Mouse (Mus musculus) midbrain, embryonic 14.5 days (tissue): ENCODE data around the gene Oxct1. TPM values are rescaled to one million over a fixed set of nuclear protein-coding genes. Genes with fewer than 3 reads are reported as not detected.
A peak's percentile ranks its signal among the peaks of the same experiment; 100 is the strongest.

ENCODE experiments used
- ATAC-seq: fragments of 200-750 bp; cut with Nextera tagmentation; 2 replicates; pipeline ENCODE4 v1.8.0; 2017; ENCODE audit warnings: moderate number of reproducible peaks, moderate library complexity; ENCODE audit not compliant: low FRiP score, low TSS enrichment
- DNase-seq: peaks from one replicate; pipeline ENCODE4 v3.0.0-alpha.2; 2015
- H3K27ac ChIP-seq: fragments of 300-500 bp; sonication (generic); replicated peaks from 2 replicates; pipeline ENCODE4 v1.5.1; 2014; ENCODE audit warnings: mild to moderate bottlenecking, low read depth, low read length, moderate library complexity
- H3K27me3 ChIP-seq: fragments of 300-500 bp; sonication (generic); 2 replicates; pipeline ENCODE4 v1.6.1; 2014; ENCODE audit warnings: low read length, control low read depth, mixed read lengths; ENCODE audit not compliant: control insufficient read depth, insufficient read depth
- H3K36me3 ChIP-seq: fragments of 300-500 bp; sonication (generic); 2 replicates; pipeline ENCODE4 v1.6.1; 2014; ENCODE audit warnings: low read length, control low read depth; ENCODE audit not compliant: control insufficient read depth, insufficient read depth
- H3K4me1 ChIP-seq: fragments of 300-500 bp; sonication (generic); 2 replicates; pipeline ENCODE4 v1.6.1; 2014; ENCODE audit warnings: mild to moderate bottlenecking, antibody characterized with exemption, low read length, control low read depth; ENCODE audit not compliant: control insufficient read depth, insufficient read depth
- H3K4me2 ChIP-seq: fragments of 300-500 bp; sonication (generic); 2 replicates; pipeline ENCODE4 v1.6.1; 2014; ENCODE audit warnings: mild to moderate bottlenecking, low read length, moderate library complexity
- H3K4me3 ChIP-seq: fragments of 300-500 bp; sonication (generic); replicated peaks from 2 replicates; pipeline ENCODE4 v1.5.1; 2014; ENCODE audit warnings: low read depth, low read length
- H3K9ac ChIP-seq: fragments of 300-500 bp; sonication (generic); replicated peaks from 2 replicates; pipeline ENCODE4 v1.6.1; 2014; ENCODE audit warnings: mild to moderate bottlenecking, low read length, moderate library complexity
- H3K9me3 ChIP-seq: fragments of 300-500 bp; sonication (generic); 2 replicates; pipeline ENCODE4 v1.6.1; 2016; ENCODE audit warnings: low read length, control low read depth, mixed read lengths; ENCODE audit not compliant: control insufficient read depth
- WGBS: fragments of 180-500 bp; shearing (Covaris S2); extraction: QIAGEN DNeasy Blood & Tissue Kit; methylation state at CpG from one replicate; pipeline ENCODE4 v1.1.7; 2014; 5-methylcytosine and 5-hydroxymethylcytosine counted together
- polyA plus RNA-seq: library from polyadenylated mRNA; unstranded; fragments of >200 nt; fragmentation: Nextera tagmentation; extraction: Ambion mirVana; gene quantifications from 2 replicates; pipeline ENCODE4 v1.2.1, GENCODE M21; 2014

The Oxct1 gene
- polyA plus RNA-seq, 1 experiment from 2014 or later, result 293 TPM

- Histone ChIP-seq H3K4me3 (no peak overlapping the region), H3K27ac (no peak overlapping the region), H3K9ac (no peak overlapping the region), H3K36me3 (peaks cover 45% of the 10 kb centered on the region), H3K9me3 (no peaks in the 10 kb centered on the region), H3K4me1 (no peaks in the 10 kb centered on the region), H3K4me2 (no peak overlapping the region), H3K27me3 (no peaks in the 10 kb centered on the region)
- DNase-seq (peak; percentile 79), ATAC-seq (peak; percentile 77; the same call in 1 of the 2 replicates)
- WGBS, result 21% methylated on average over 5 of the region's 5 CpGs
Observed at GRCm38 (mm10) chr15:4056627-4057026, 30.4 kb downstream of the Oxct1 start.

DNA sequence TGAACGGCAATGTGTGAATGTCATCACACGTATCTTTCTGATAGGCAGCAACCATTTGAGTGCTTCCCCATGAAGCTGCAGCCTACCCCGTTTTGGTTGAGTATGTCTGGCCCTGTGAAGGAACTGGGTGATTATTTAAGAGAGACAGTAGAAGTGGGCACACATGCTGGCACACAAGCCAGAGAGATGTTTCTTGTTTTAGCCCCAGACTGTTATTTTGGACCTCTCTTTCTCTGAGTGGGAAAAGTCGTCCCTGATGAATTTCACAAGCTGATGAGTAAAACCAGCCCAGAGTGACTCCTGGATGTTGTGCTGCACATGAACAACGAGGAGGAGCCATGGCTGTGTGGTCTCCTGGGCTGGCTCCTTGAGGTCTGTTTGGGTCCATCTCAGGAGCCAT, 37.4 kb downstream of the Oxct1 start:
- H3K4me2 ChIP-seq, result no peak overlapping the region
- no peak overlapping the region for H3K27ac ChIP-seq
- H3K36me3 ChIP-seq, result peaks cover 31% of the 10 kb centered on the region
- no peaks in the 10 kb centered on the region for H3K4me1 ChIP-seq
- H3K27me3 ChIP-seq, result no peaks in the 10 kb centered on the region
- no peak overlapping the region for H3K9ac ChIP-seq
- H3K4me3 ChIP-seq, result no peak overlapping the region
- no peak for ATAC-seq
- H3K9me3 ChIP-seq, result no peaks in the 10 kb centered on the region
- DNase-seq, result no peak
- 90% methylated on average over 5 of the region's 5 CpGs for WGBS

DNA sequence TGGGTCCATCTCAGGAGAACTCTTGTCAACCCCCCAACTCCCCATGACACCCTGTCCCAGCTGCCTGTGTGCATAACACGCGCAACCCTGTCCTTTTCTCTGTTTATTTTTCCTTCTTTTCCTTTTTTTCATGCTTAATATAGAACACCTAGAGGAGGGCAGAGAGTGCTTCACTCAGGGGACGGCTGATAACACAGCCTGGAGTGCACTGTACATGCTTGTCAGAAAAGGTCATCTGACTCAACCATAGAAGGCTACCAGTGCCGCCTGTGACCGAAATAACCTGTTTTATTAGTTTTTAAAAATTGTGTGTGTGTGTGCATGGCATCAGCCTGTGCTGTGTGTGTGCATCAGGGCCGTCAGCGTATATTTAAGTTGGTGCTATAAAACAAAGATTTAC, 37.8 kb downstream of the Oxct1 start:
- Histone ChIP-seq H3K36me3 (peaks cover 29% of the 10 kb centered on the region), H3K4me3 (no peak overlapping the region), H3K4me1 (no peaks in the 10 kb centered on the region), H3K4me2 (no peak overlapping the region), H3K27ac (no peak overlapping the region), H3K27me3 (no peaks in the 10 kb centered on the region), H3K9me3 (no peaks in the 10 kb centered on the region), H3K9ac (no peak overlapping the region)
- ATAC-seq (no peak), DNase-seq (no peak)
- WGBS, result 91% methylated on average over 7 of the region's 7 CpGs

- no peaks in the 10 kb centered on the region for H3K9me3 ChIP-seq
- H3K27me3 ChIP-seq, result no peaks in the 10 kb centered on the region
- DNase-seq (no peak), ATAC-seq (no peak)
- H3K36me3 ChIP-seq, result peaks cover 25% of the 10 kb centered on the region
- 93% methylated on average over 5 of the region's 5 CpGs for WGBS
- H3K4me1 ChIP-seq, result no peaks in the 10 kb centered on the region
- H3K4me2 ChIP-seq, result no peak overlapping the region
- no peak overlapping the region for H3K9ac ChIP-seq
- H3K27ac ChIP-seq, result no peak overlapping the region
- H3K4me3 ChIP-seq, result no peak overlapping the region
Observed at GRCm38 (mm10) chr15:4064694-4065093, 38.5 kb downstream of the Oxct1 start.

- 79% methylated on average over 5 of the region's 5 CpGs for WGBS
- H3K9me3 ChIP-seq, result no peaks in the 10 kb centered on the region
- no peak for DNase-seq
- H3K4me3 ChIP-seq, result no peak overlapping the region
- no peaks in the 10 kb centered on the region for H3K27me3 ChIP-seq
- no peak for ATAC-seq
- H3K9ac ChIP-seq, result no peak overlapping the region
- no peaks in the 10 kb centered on the region for H3K4me1 ChIP-seq
- H3K27ac ChIP-seq, result no peak overlapping the region
- H3K4me2 ChIP-seq, result no peak overlapping the region
- 0 out of 2 replicates have a peak, but pooled peaks cover 7% of the 10 kb centered on the region for H3K36me3 ChIP-seq
Observed at GRCm38 (mm10) chr15:4067273-4067990, 41.2 kb downstream of the Oxct1 start.

GRCm38 (mm10) chr15:4077978-4078377, 51.8 kb downstream of the Oxct1 start:
- Histone ChIP-seq H3K9me3 (0 out of 2 replicates have a peak, but pooled peaks cover 3% of the 10 kb centered on the region), H3K4me1 (no peaks in the 10 kb centered on the region), H3K4me2 (no peak overlapping the region), H3K27me3 (no peaks in the 10 kb centered on the region), H3K9ac (no peak overlapping the region), H3K4me3 (no peak overlapping the region), H3K27ac (no peak overlapping the region), H3K36me3 (no peaks in the 10 kb centered on the region)
- DNase-seq (no peak), ATAC-seq (no peak)
- WGBS, result 86% methylated on average over 4 of the region's 4 CpGs

DNA sequence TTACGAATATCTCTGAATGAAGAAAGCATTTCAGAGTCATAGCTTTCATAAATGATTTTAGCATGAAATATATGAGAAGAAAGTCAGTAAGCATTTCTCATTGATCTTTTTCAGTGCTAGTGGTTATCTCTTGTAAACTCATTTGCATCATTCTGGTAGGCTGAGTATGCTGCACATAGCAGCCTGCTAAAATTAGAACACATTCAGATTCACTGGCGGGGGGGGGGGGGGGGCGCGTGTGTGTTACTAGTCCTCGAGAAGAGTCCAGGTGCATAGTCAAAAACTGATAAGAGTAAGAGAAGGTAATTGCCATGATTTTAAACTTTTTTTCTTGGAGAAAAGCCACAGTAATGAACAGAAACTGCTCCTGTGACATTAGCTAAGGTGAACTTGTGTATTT, 52.6 kb downstream of the Oxct1 start:
- Histone ChIP-seq H3K9me3 (0 out of 2 replicates have a peak, but pooled peaks cover 3% of the 10 kb centered on the region), H3K36me3 (no peaks in the 10 kb centered on the region)
- 93% methylated on average over 5 of the region's 5 CpGs for WGBS

GRCm38 (mm10) chr15:4079425-4080189, 53.4 kb downstream of the Oxct1 start:
- DNase-seq (no peak), ATAC-seq (no peak)
- Histone ChIP-seq H3K4me2 (no peak overlapping the region), H3K9ac (no peak overlapping the region), H3K9me3 (0 out of 2 replicates have a peak, but pooled peaks cover 3% of the 10 kb centered on the region), H3K36me3 (no peaks in the 10 kb centered on the region), H3K27ac (no peak overlapping the region), H3K27me3 (no peaks in the 10 kb centered on the region), H3K4me1 (no peaks in the 10 kb centered on the region), H3K4me3 (no peak overlapping the region)
- WGBS, result 93% methylated on average over 13 of the region's 13 CpGs

More for the DNA sequence above, 52.6 kb downstream of the Oxct1 start:
- ATAC-seq (no peak), DNase-seq (no peak)
- H3K4me2 ChIP-seq, result no peak overlapping the region
- no peak overlapping the region for H3K27ac ChIP-seq
- H3K4me3 ChIP-seq, result no peak overlapping the region
- no peaks in the 10 kb centered on the region for H3K4me1 ChIP-seq
- no peak overlapping the region for H3K9ac ChIP-seq
- no peaks in the 10 kb centered on the region for H3K27me3 ChIP-seq
